Mouse (Mus musculus) heart, adult 2 months (tissue): ENCODE data around the gene Eri2. TPM values are rescaled to one million over a fixed set of nuclear protein-coding genes. Genes with fewer than 3 reads are reported as not detected.

Experiments used
- DNase-seq, 2 experiments: peaks; one replicate each; pipeline ENCODE4 v3.0.0; 2021
- H3K27ac ChIP-seq: fragments of 200-600 bp; 2 replicates; pipeline ENCODE4 v1.8.1; 2022
- H3K27me3 ChIP-seq: fragments of 200-500 bp; 2 replicates; pipeline ENCODE4 v1.6.1; 2012; ENCODE audit warnings: mild to moderate bottlenecking, low read length, inconsistent platforms, mixed read lengths; ENCODE audit not compliant: control insufficient read depth, insufficient read depth
- H3K36me3 ChIP-seq: fragments of 200-500 bp; 2 replicates; pipeline ENCODE4 v1.6.1; 2012; ENCODE audit warnings: low read length, inconsistent platforms; ENCODE audit not compliant: control insufficient read depth, insufficient read depth
- H3K4me1 ChIP-seq: fragments of 200-500 bp; 2 replicates; pipeline ENCODE4 v1.6.1; 2011; ENCODE audit warnings: low read length; ENCODE audit not compliant: control insufficient read depth, insufficient read depth
- H3K4me3 ChIP-seq: fragments of 200-600 bp; 2 replicates; pipeline ENCODE4 v1.8.1; 2022
- H3K79me2 ChIP-seq: fragments of 200-500 bp; replicated peaks from 2 replicates; pipeline ENCODE4 v1.6.1; 2012; ENCODE audit warnings: mild to moderate bottlenecking, inconsistent platforms, low read length, moderate library complexity, mixed read lengths; ENCODE audit not compliant: control insufficient read depth, insufficient read depth
- H3K9ac ChIP-seq: fragments of 200-500 bp; 2 replicates; pipeline ENCODE4 v1.6.1; 2012; ENCODE audit warnings: low read depth, mild to moderate bottlenecking, control low read depth, inconsistent platforms, low read length, mixed read lengths
- CTCF ChIP-seq: fragments of 200-600 bp; IDR thresholded peaks from 2 replicates; pipeline ENCODE4 v1.8.1; 2022; ENCODE audit warnings: antibody characterized with exemption, mild to moderate bottlenecking, moderate library complexity
- EP300 ChIP-seq: fragments of 200-500 bp; IDR thresholded peaks from 2 replicates; pipeline ENCODE4 v1.6.1; 2011; ENCODE audit warnings: low read depth, low read length, control low read depth; ENCODE audit not compliant: insufficient read depth
- POLR2A ChIP-seq: fragments of 200-500 bp; IDR thresholded peaks from 2 replicates; pipeline ENCODE4 v1.6.1; 2011; ENCODE audit warnings: mild to moderate bottlenecking, low read depth, low read length, control low read depth; ENCODE audit not compliant: insufficient read depth
- WGBS: fragments of 180-500 bp; shearing (Covaris S2); methylation state at CpG from one replicate; pipeline ENCODE4 v1.1.7; 2018; 5-methylcytosine and 5-hydroxymethylcytosine counted together
- intact Hi-C: fragments of 180-260 bp; cut with DNase I; formaldehyde crosslinking; loops from one replicate; pipeline ENCODE4 v1.15.1; 2025
- polyA plus RNA-seq: library from polyadenylated mRNA; depleted of rRNA; stranded (reverse); fragments of >200 nt; gene quantifications from 2 replicates; pipeline ENCODE4 v1.2.3, GENCODE M21; 2012
- total RNA-seq, 2 experiments: library from RNA; stranded (reverse); gene quantifications; 2 replicates each; pipeline ENCODE4 v1.2.3; 2021

Gene Eri2
- total and polyA plus RNA-seq, 3 experiments: 0.92 to 1.7 (median 1.7) TPM

- H3K36me3 ChIP-seq: no peaks in the 10 kb centered on the region
- intact Hi-C loops: no loop called here
- no peak overlapping the region for H3K27ac ChIP-seq
- H3K9ac ChIP-seq: no peak overlapping the region
- DNase-seq: no peak
- H3K4me1 ChIP-seq: no peaks in the 10 kb centered on the region
- H3K4me3 ChIP-seq: no peak overlapping the region
- 72% methylated on average over 3 of the region's 3 CpGs for WGBS
- no peaks in the 10 kb centered on the region for H3K27me3 ChIP-seq
- no peaks in the 10 kb centered on the region for H3K79me2 ChIP-seq
- TF ChIP-seq POLR2A: no peak
- TF ChIP-seq EP300: no peak
- no peak for TF ChIP-seq CTCF
Measured at GRCm38 (mm10) chr7:119800991-119801390, 7.1 kb upstream of the Eri2 start.

GRCm38 (mm10) chr7:119800488-119800887 is 6.6 kb upstream of the Eri2 start:
- no peaks in the 10 kb centered on the region for H3K4me1 ChIP-seq
- intact Hi-C loops: no loop called here
- H3K4me3 ChIP-seq: no peak overlapping the region
- H3K36me3 ChIP-seq: no peaks in the 10 kb centered on the region
- no peak overlapping the region for H3K9ac ChIP-seq
- no peak for DNase-seq
- H3K79me2 ChIP-seq: no peaks in the 10 kb centered on the region
- WGBS: 95% methylated on average over 3 of the region's 3 CpGs
- no peak overlapping the region for H3K27ac ChIP-seq
- H3K27me3 ChIP-seq: no peaks in the 10 kb centered on the region
- TF ChIP-seq CTCF (peak; percentile 38), EP300 (no peak)

GRCm38 (mm10) chr7:119795311-119795710 is 1.5 kb upstream of the Eri2 start:
- H3K36me3 ChIP-seq: no peaks in the 10 kb centered on the region
- no peak overlapping the region for H3K9ac ChIP-seq
- intact Hi-C loops: no loop called here
- H3K27ac ChIP-seq: no peak overlapping the region
- H3K4me3 ChIP-seq: no peak overlapping the region
- no peaks in the 10 kb centered on the region for H3K4me1 ChIP-seq
- H3K79me2 ChIP-seq: no peaks in the 10 kb centered on the region
- no peaks in the 10 kb centered on the region for H3K27me3 ChIP-seq
- no peak for DNase-seq
- no peak for TF ChIP-seq CTCF
- no peak for TF ChIP-seq POLR2A
- no peak for TF ChIP-seq EP300

GRCm38 (mm10) chr7:119794251-119794638 is 387 bp upstream of the Eri2 start:
- WGBS: under 1% methylated on average over 21 of the region's 21 CpGs
- H3K4me1 ChIP-seq: no peaks in the 10 kb centered on the region

GRCm38 (mm10) chr7:119789024-119789423 is 4.8 kb downstream of the Eri2 start:
- intact Hi-C loops: no loop called here
- WGBS: 81% methylated on average over 3 of the region's 3 CpGs

More at GRCm38 (mm10) chr7:119794251-119794638, 387 bp upstream of the Eri2 start:
- intact Hi-C loops: loop anchor here (5.0 kb wide), 1 partner anchor 72 kb away; the partner anchor contains the start of gene Thumpd1
- Histone ChIP-seq H3K79me2 (no peaks in the 10 kb centered on the region), H3K27ac (peak overlapping the region; percentile 57; the same call in 1 of the 2 replicates), H3K4me3 (peak overlapping the region; percentile 67), H3K27me3 (no peaks in the 10 kb centered on the region), H3K9ac (peak overlapping the region; percentile 81), H3K36me3 (no peaks in the 10 kb centered on the region)
- no peak for DNase-seq
- TF ChIP-seq POLR2A (no peak), EP300 (no peak), CTCF (no peak)

GRCm38 (mm10) chr7:119784908-119785307 is 8.9 kb downstream of the Eri2 start:
- no peak overlapping the region for H3K4me3 ChIP-seq
- H3K9ac ChIP-seq: no peak overlapping the region
- no peaks in the 10 kb centered on the region for H3K27me3 ChIP-seq
- no peaks in the 10 kb centered on the region for H3K4me1 ChIP-seq
- intact Hi-C loops: no loop called here
- H3K36me3 ChIP-seq: no peaks in the 10 kb centered on the region
- no peaks in the 10 kb centered on the region for H3K79me2 ChIP-seq
- TF ChIP-seq EP300 (no peak), POLR2A (no peak), CTCF (no peak)
- no peak for DNase-seq
- 86% methylated on average over 5 of the region's 5 CpGs for WGBS
- no peak overlapping the region for H3K27ac ChIP-seq

More at GRCm38 (mm10) chr7:119789024-119789423, 4.8 kb downstream of the Eri2 start:
- no peaks in the 10 kb centered on the region for H3K36me3 ChIP-seq
- no peak overlapping the region for H3K9ac ChIP-seq
- no peak overlapping the region for H3K4me3 ChIP-seq
- no peaks in the 10 kb centered on the region for H3K27me3 ChIP-seq
- TF ChIP-seq POLR2A (no peak), CTCF (no peak), EP300 (no peak)
- no peaks in the 10 kb centered on the region for H3K79me2 ChIP-seq
- H3K4me1 ChIP-seq: no peaks in the 10 kb centered on the region
- H3K27ac ChIP-seq: no peak overlapping the region
- DNase-seq: no peak
